Mouse (Mus musculus): ENCODE results near the gene Ube2e2.

- TF ChIP-seq SMC3 (IDR thresholded peaks at IDR 0.05; ENCODE audit: low read depth, low read length) (no peak), ZC3H11A (IDR thresholded peaks at IDR 0.05; ENCODE audit: low read depth, low read length) (no peak), MXI1 (IDR thresholded peaks at IDR 0.05; ENCODE audit: low read depth, low read length) (no peak), ZMIZ1 (IDR thresholded peaks at IDR 0.05; ENCODE audit: low read depth, low read length) (no peak), CHD1 (IDR thresholded peaks at IDR 0.05; ENCODE audit: low read depth, low read length) (no peak), CTCF (IDR thresholded peaks at IDR 0.05 in 2 of 3, conservative IDR thresholded peaks at IDR 0.05 in 1 of 3; ENCODE audit: control insufficient read depth in 1 of 3, insufficient read depth in 1 of 3, low read depth in 2 of 3, low read length in 3 of 3, poor library complexity in 1 of 3, severe bottlenecking in 1 of 3) (no peak), RCOR1 (IDR thresholded peaks at IDR 0.05; ENCODE audit: low read depth, low read length) (no peak)
Observed at GRCm38 (mm10) chr14:18716970-18717369, 177.1 kb downstream of the Ube2e2 start.

All from MEL (cell line).